Mouse (Mus musculus): ENCODE measurements around the gene Best1. TPM values are rescaled to one million over a fixed set of nuclear protein-coding genes. Genes with fewer than 3 reads are reported as not detected.

Best1 gene
- polyA plus RNA-seq, 1 experiment from 2014 or later: 1.5 TPM

DNA sequence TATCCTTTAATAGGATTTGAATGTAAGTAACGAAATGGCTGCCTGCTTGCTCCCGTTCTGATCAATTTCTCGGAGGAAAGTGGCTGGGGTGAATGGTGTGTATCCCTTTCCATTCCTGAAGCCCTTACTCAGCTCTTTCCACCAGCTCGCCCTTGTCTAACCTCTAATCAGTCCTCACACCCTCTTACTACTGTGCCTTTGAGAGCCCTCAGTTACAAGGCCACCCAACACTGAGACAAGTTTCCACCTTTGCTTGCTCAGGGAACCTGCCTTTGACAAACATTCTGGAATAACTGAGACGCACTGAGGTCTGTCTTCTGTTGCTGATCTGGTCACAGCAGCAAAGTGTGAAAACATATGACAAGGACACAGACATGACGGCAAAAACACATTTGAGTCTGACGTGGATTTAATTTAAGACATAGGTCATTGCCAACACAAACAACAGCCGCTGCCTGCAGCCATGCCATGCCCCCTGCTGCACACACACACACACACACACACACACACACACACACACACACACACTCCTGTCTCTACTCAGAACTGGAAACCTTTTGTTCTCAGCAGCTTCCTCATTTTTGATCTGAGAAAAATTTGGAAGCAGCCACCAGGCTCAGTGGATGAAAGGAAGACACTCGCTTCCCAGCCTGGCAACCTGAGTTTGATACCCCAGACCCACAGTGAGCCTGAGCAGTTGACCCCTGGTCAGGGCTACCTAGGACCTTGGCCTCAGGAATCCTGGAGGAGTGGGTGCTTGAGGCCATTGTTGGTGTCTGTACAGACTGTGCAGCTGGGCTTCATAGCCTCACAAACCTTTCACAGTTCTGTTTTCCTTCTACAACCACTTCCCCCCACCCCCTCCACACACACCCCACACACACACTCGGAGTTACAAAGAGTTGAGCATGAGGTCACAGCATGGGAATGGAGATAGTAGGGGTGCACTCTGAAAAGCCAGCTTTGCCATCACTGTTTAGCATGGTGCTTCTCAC lies 58.6 kb downstream of the Best1 start:
- Histone ChIP-seq H3K27me3 (replicated peaks; ENCODE audit: control insufficient read depth, insufficient read depth, low read length) (no peaks in the 10 kb centered on the region), H3K4me2 (ENCODE audit: low read length) (no peak overlapping the region), H3K4me1 (replicated peaks; ENCODE audit: control insufficient read depth, insufficient read depth, low read length) (no peaks in the 10 kb centered on the region), H3K9me3 (ENCODE audit: control insufficient read depth, low read length) (no peaks in the 10 kb centered on the region), H3K27ac (ENCODE audit: low read length) (no peak overlapping the region), H3K9ac (replicated peaks; ENCODE audit: low read depth, low read length) (no peak overlapping the region), H3K4me3 (replicated peaks; ENCODE audit: low read length) (no peak overlapping the region), H3K36me3 (ENCODE audit: control insufficient read depth, insufficient read depth) (no peaks in the 10 kb centered on the region)
- no peak for ATAC-seq
- 68% methylated on average over 10 of the region's 10 CpGs for WGBS

DNA sequence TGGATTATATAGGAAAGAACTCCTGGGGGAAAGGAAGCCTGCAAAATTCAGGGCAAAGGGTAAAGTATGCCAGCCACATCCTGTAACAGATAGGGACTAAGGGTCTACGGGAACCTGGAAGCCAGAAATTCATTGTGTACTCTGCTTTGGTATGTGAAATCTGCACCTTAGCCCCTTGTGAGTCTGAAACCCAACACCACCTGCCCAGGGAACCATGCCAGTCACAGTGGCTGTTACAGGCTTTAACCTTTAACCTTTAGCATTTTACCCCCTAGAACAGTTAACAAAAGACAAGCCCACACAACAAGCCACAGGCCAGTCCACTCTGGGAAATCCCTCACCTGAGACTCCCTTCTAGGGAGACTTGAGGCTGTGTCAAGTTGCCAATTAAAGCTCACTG lies 59.6 kb downstream of the Best1 start:
- no peak overlapping the region for H3K27ac ChIP-seq (ENCODE audit: low read length)
- no peak overlapping the region for H3K4me3 ChIP-seq (replicated peaks; ENCODE audit: low read length)
- no peak overlapping the region for H3K4me2 ChIP-seq (ENCODE audit: low read length)
- no peak for ATAC-seq
- no peaks in the 10 kb centered on the region for H3K27me3 ChIP-seq (replicated peaks; ENCODE audit: control insufficient read depth, insufficient read depth, low read length)
- H3K9ac ChIP-seq (replicated peaks; ENCODE audit: low read depth, low read length): no peak overlapping the region
- H3K9me3 ChIP-seq (ENCODE audit: control insufficient read depth, low read length): no peaks in the 10 kb centered on the region
- WGBS: 52% methylated on average over 1 of the region's 1 CpGs
- no peaks in the 10 kb centered on the region for H3K36me3 ChIP-seq (ENCODE audit: control insufficient read depth, insufficient read depth)
- H3K4me1 ChIP-seq (replicated peaks; ENCODE audit: control insufficient read depth, insufficient read depth, low read length): no peaks in the 10 kb centered on the region

DNA sequence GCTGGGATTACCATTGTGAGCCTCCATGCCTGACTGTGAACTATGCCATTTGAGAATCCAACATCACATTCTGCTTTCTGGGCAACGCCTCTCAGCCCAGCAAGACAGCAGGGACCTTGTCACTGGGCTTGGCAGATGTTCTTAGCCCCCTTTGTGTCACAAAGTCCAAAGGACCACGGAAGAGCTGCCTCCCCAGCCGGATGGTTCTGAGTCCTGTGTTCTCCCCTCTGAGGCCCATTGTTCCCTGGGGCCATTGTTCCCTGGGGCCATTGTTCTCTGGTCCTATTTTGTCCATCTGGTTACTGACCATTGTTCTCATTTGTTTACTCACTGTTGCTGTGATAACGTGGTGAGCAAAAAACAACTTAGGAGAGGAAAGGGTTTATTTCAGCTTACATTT lies 60.5 kb downstream of the Best1 start:
- WGBS: 5% methylated on average over 4 of the region's 4 CpGs
- Histone ChIP-seq H3K27me3 (replicated peaks; ENCODE audit: control insufficient read depth, insufficient read depth, low read length) (no peaks in the 10 kb centered on the region), H3K27ac (ENCODE audit: low read length) (no peak overlapping the region), H3K4me2 (ENCODE audit: low read length) (no peak overlapping the region), H3K9me3 (ENCODE audit: control insufficient read depth, low read length) (no peaks in the 10 kb centered on the region), H3K9ac (replicated peaks; ENCODE audit: low read depth, low read length) (no peak overlapping the region), H3K4me3 (replicated peaks; ENCODE audit: low read length) (no peak overlapping the region), H3K4me1 (replicated peaks; ENCODE audit: control insufficient read depth, insufficient read depth, low read length) (no peaks in the 10 kb centered on the region), H3K36me3 (ENCODE audit: control insufficient read depth, insufficient read depth) (no peaks in the 10 kb centered on the region)
- ATAC-seq: no peak

DNA sequence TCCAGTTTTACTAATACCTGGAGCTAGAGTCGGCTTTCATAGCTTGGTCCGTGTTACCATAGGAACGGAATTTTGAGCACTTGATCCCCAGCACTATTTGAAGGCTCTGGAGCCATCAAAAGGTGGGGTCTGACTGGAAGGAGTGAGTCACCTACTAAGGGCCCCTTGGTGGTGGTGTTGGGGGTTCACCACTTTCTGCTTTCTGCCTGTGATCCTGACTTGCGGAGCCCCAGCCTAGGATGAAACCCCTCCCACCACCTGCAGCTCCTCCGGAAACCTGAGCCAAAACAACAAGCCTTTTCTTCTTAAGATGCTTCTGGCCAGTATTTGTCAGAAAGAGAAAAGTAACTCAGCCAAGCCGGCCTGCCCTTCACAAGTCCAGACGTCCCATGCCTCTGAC lies 61.6 kb downstream of the Best1 start:
- H3K36me3 ChIP-seq (ENCODE audit: control insufficient read depth, insufficient read depth): no peaks in the 10 kb centered on the region
- H3K27me3 ChIP-seq (replicated peaks; ENCODE audit: control insufficient read depth, insufficient read depth, low read length): no peaks in the 10 kb centered on the region
- no peak overlapping the region for H3K4me3 ChIP-seq (replicated peaks; ENCODE audit: low read length)
- no peaks in the 10 kb centered on the region for H3K9me3 ChIP-seq (ENCODE audit: control insufficient read depth, low read length)
- ATAC-seq: no peak
- H3K27ac ChIP-seq (ENCODE audit: low read length): no peak overlapping the region
- WGBS: 60% methylated on average over 7 of the region's 7 CpGs
- no peak overlapping the region for H3K9ac ChIP-seq (replicated peaks; ENCODE audit: low read depth, low read length)
- no peak overlapping the region for H3K4me2 ChIP-seq (ENCODE audit: low read length)
- no peaks in the 10 kb centered on the region for H3K4me1 ChIP-seq (replicated peaks; ENCODE audit: control insufficient read depth, insufficient read depth, low read length)

DNA sequence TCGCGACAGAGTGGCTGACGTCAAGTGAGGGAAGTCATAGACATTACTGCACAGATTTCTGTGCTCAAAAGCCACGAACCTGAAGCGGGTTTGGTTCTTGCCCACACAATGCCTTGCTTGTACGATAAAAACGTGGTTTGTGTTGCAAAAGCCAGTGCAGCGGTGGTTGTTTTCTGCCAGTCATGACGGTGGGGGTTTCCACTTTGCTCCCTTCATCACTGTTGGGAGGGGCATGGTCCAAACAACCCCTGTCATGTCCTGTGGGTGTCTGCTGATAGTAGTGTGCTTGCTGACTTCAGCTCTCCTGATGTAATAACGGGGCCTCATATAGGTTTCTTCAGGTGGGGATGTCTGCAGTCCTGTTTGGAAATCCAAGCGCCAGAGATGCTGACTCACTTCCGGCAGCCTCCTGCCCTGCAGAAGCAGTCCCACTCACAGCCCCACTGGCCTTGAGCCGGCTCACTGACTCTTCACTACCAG lies 62.6 kb downstream of the Best1 start:
- Histone ChIP-seq H3K27ac (ENCODE audit: low read length) (no peak overlapping the region), H3K9me3 (ENCODE audit: control insufficient read depth, low read length) (no peaks in the 10 kb centered on the region), H3K27me3 (replicated peaks; ENCODE audit: control insufficient read depth, insufficient read depth, low read length) (no peaks in the 10 kb centered on the region), H3K4me1 (replicated peaks; ENCODE audit: control insufficient read depth, insufficient read depth, low read length) (no peaks in the 10 kb centered on the region), H3K9ac (replicated peaks; ENCODE audit: low read depth, low read length) (no peak overlapping the region), H3K4me3 (replicated peaks; ENCODE audit: low read length) (no peak overlapping the region), H3K4me2 (ENCODE audit: low read length) (no peak overlapping the region), H3K36me3 (ENCODE audit: control insufficient read depth, insufficient read depth) (no peaks in the 10 kb centered on the region)
- 78% methylated on average over 13 of the region's 13 CpGs for WGBS
- no peak for ATAC-seq

DNA sequence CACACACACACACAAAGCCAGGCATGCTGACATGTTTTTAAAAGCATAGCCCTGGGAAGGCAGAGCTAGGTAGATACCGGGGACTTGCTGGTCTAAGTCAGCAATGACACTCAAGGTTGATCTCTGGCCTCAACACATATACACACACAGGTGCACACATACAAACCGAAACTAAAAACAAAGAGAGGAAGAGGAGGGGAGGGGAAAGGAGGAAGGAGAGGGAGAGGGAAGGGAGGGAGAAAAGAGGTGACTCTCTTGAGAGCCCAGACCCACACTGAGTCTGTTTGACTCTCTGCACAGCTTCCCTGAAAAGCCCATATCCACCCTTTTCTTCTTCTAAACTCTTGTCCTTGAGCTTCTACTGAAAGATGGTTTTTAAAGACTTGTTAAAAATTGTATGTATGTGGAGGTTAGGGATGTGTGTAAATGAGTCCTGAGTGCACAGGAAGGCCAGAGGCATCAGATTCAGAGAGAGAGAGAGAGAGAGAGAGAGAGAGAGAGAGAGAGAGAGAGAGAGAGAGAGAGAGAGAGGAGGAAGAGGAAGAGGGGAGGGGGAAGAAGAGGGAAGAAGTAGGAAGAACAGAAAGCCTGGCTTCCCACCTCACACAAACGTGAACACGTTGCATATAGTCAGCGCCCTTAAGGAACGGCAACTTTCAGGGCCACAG lies 63.1 kb downstream of the Best1 start:
- Histone ChIP-seq H3K27me3 (replicated peaks; ENCODE audit: control insufficient read depth, insufficient read depth, low read length) (no peaks in the 10 kb centered on the region), H3K9me3 (ENCODE audit: control insufficient read depth, low read length) (no peaks in the 10 kb centered on the region), H3K27ac (ENCODE audit: low read length) (no peak overlapping the region), H3K9ac (replicated peaks; ENCODE audit: low read depth, low read length) (no peak overlapping the region), H3K4me3 (replicated peaks; ENCODE audit: low read length) (no peak overlapping the region), H3K4me1 (replicated peaks; ENCODE audit: control insufficient read depth, insufficient read depth, low read length) (no peaks in the 10 kb centered on the region), H3K4me2 (ENCODE audit: low read length) (no peak overlapping the region), H3K36me3 (ENCODE audit: control insufficient read depth, insufficient read depth) (no peaks in the 10 kb centered on the region)
- no peak for ATAC-seq
- 81% methylated on average over 6 of the region's 6 CpGs for WGBS

DNA sequence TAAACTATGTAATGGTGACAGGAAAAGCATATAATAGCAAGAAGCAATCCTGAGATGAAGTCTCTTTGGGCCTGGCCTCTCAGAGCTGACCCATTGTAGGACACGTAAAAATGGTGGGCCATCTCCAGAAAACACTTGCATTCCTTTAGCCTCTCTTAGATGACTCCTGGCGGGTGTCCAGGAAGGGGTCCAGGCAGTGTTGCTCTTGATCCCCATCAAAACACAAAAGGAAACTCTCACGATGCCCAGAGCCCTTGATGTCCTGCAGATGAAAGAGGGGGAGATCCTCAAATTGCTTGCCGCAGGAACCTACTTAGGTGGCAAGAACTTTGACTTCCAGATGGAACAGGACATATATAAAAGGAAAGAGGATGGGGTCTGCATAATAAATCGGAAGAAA lies 64.0 kb downstream of the Best1 start:
- WGBS: 63% methylated on average over 5 of the region's 5 CpGs
- Histone ChIP-seq H3K27ac (ENCODE audit: low read length) (no peak overlapping the region), H3K9ac (replicated peaks; ENCODE audit: low read depth, low read length) (no peak overlapping the region), H3K4me2 (ENCODE audit: low read length) (no peak overlapping the region), H3K4me1 (replicated peaks; ENCODE audit: control insufficient read depth, insufficient read depth, low read length) (no peaks in the 10 kb centered on the region), H3K4me3 (replicated peaks; ENCODE audit: low read length) (no peak overlapping the region), H3K36me3 (ENCODE audit: control insufficient read depth, insufficient read depth) (no peaks in the 10 kb centered on the region), H3K9me3 (ENCODE audit: control insufficient read depth, low read length) (no peaks in the 10 kb centered on the region), H3K27me3 (replicated peaks; ENCODE audit: control insufficient read depth, insufficient read depth, low read length) (no peaks in the 10 kb centered on the region)
- no peak for ATAC-seq

DNA sequence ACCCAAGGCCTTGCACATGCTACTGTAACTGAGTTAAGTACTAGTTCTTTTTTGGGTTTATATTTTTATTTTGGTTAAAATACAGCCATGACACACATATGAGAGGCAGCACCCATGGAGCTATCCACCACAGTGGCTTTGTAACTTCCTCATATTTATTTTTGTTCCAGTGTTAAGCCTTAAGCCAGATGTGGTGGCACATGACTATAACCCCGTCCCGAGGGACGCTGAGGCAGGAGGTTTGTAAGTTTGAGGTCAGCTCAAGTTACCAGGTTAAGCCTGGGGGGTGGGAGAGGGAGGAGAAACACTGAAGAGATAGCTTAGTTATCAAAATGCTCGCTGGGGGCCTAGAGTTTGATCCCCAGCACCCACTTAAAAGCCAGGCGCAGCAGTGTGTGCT lies 64.9 kb downstream of the Best1 start:
- 73% methylated on average over 5 of the region's 5 CpGs for WGBS

More for the DNA sequence above, 64.9 kb downstream of the Best1 start:
- Histone ChIP-seq H3K27me3 (replicated peaks; ENCODE audit: control insufficient read depth, insufficient read depth, low read length) (no peaks in the 10 kb centered on the region), H3K9me3 (ENCODE audit: control insufficient read depth, low read length) (no peaks in the 10 kb centered on the region), H3K4me2 (ENCODE audit: low read length) (no peak overlapping the region), H3K36me3 (ENCODE audit: control insufficient read depth, insufficient read depth) (no peaks in the 10 kb centered on the region), H3K4me3 (replicated peaks; ENCODE audit: low read length) (no peak overlapping the region), H3K4me1 (replicated peaks; ENCODE audit: control insufficient read depth, insufficient read depth, low read length) (no peaks in the 10 kb centered on the region), H3K27ac (ENCODE audit: low read length) (no peak overlapping the region), H3K9ac (replicated peaks; ENCODE audit: low read depth, low read length) (no peak overlapping the region)
- no peak for ATAC-seq

Measured in forebrain, embryonic 16.5 days (tissue).